Mouse (Mus musculus) erythroid progenitor cell, adult 5-6 weeks (primary cell): Measurements from ENCODE around the gene Gatad2a. TPM values are rescaled to one million over a fixed set of nuclear protein-coding genes. Genes with fewer than 3 reads are reported as not detected.

ENCODE experiments used
- ATAC-seq: replicated peaks from 2 replicates; pipeline ENCODE4 v1.8.0; 2016; ENCODE audit warnings: moderate number of reproducible peaks, mild to moderate bottlenecking, moderate TSS enrichment, inconsistent platforms; ENCODE audit not compliant: poor library complexity, low FRiP score, severe bottlenecking
- total RNA-seq, 2 experiments: library from RNA; stranded (forward) in 1 of 2; stranded (reverse) in 1 of 2; fragments of 150-400 nt in 1 of 2; fragments of 186-747, 209-891 nt in 1 of 2; gene quantifications; 2 replicates each; pipeline versions ENCODE4 v1.2.3 to v1.2.4; 2015 to 2017; ENCODE audit warnings: low replicate concordance in 2 of 2

Gatad2a gene
- total RNA-seq, 2 experiments from 2014 or later = 42.8 to 48.0 TPM

DNA sequence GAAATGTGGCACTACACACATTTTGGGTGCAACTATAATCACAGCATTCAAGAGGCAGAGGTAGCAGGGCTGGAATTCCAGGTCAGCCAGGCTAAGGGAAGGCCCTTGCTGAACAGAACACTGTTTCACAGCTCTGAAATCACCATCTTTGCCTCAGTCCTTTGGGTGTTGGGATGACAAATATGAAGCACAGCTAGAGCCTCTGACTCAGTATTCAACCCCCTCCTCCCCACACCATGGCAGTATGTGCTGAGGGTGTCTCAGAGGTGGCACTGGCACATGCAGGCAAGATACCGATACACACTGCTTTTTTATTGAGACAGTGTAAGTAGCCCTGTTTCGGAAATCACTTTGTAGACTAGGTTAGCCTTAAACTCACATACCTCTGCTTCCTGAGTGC, 89.9 kb downstream of the Gatad2a start:
- no peak for ATAC-seq

- ATAC-seq = no peak
Observed at GRCm38 (mm10) chr8:69904096-69904495, 92.1 kb downstream of the Gatad2a start.

DNA sequence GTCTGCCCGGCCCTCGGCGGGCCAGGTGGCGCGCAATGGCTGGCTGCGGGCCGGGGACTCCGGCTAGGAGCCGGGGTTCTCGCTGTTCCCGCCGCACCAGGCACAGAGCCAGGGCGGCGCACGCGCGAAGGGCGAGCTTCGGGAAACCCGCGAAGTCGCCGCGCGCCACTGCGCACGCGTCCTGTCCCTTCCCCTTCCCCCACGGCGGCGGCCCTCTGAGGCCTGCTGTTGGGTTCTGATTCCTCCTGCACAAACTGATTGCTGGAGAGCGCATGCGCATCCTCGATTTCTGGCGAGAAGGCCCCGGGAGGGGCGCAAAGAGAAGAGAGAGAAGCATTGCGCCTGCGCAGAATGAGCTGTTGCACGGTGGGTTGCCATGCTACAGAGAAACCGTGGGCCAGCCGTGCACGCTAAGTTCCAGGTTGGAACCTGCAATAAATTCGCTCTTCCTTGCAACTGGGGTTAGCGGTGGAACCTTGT, 93.1 kb downstream of the Gatad2a start:
- peak; percentile 79 for ATAC-seq

DNA sequence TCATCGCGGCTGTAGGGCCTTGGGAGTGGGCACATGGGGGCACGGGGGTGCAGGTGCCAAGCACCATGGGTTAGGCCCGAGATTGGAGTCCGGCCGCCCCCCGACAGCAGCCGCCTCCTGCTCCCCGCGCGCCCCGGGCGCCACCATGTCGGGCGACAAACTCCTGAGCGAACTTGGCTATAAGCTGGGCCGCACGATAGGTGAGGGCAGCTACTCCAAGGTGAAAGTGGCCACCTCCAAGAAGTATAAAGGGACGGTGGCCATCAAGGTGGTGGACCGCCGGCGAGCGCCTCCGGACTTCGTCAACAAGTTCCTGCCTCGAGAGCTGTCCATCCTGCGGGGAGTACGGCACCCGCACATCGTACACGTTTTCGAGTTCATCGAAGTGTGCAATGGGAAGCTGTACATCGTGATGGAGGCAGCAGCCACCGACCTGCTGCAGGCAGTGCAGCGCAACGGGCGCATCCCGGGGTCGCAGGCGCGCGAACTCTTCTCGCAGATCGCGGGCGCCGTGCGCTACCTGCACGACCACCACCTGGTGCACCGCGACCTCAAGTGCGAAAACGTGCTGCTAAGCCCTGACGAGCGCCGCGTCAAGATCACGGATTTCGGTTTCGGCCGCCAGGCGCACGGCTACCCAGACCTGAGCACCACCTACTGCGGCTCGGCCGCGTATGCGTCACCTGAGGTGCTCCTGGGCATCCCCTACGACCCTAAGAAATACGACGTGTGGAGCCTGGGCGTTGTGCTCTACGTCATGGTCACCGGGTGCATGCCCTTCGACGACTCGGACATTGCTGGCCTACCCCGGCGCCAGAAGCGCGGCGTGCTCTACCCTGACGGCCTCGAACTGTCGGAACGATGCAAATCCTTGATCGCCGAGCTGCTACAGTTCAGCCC, 93.8 kb downstream of the Gatad2a start, which contains the start of the genes Tssk6, Ndufa13 and Yjefn3:
TSS of gene Tssk6 (plus strand) at position 22 of the 900 bp plus-strand sequence.
TSS of gene Ndufa13 (minus strand) at position 396 of the 900 bp plus-strand sequence.
TSS of gene Yjefn3 (minus strand) at position 550 of the 900 bp plus-strand sequence.
- peak; percentile 7; the same call in 1 of the 2 replicates for ATAC-seq

DNA sequence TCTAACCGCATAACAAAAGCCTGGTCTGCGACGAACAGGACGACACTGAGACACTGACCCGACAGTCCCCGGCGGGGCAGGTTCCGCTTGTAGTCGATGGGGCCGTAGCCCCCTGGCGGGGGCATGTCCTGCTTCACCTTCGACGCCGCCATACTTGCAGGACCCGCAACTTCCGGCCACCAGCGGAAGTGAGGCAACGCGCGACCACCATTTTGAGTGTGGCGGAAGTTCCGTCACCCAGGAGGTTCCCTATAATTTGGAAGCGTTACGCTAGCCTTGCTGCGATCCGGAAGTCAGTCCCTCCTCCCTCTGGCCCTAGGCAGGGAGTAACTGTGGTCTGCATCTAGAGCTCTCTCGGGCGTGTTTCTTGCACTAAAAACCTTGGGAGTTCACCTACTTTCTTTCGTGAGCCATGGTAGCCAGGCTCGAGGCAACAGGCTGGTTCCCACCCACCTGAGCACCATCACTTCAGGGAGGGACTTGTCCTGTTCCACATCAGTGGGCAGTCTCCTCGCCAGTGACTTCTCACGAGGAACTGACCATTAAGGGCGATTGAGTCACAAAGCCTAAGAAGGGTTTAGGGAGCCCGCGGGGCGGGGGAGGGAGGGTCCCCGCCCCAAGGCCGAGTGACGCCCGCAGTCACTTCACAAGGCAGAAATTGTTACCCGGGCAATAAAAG, 94.6 kb downstream of the Gatad2a start:
- peak; percentile 85 for ATAC-seq

DNA sequence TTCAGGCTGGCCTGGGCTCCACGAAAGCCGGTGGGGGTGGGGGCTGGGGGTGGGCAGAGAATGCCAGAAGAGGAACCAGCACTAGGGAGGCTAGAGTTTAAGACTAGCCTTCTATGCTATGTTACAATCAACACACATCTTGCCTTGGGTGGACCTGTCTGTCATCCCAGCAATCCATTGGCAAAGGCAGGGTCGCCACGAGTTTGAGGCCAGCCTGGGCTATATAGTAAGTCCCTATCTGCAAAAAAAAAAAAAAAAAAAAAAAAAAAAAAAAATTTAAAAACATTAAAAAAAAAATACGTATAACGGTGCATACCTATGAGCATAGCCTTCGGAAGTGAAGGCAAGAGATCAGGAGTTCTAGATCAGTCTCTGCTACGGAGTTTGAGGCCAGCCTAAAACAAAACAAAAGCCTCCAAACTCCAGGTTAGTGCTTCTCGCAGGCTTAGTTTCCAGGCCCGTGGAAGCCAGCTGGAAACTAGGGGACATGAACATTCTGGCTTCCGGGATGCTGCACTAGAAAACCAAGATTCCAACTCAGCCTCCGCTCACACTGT, 95.2 kb downstream of the Gatad2a start:
- peak; percentile 5 for ATAC-seq

DNA sequence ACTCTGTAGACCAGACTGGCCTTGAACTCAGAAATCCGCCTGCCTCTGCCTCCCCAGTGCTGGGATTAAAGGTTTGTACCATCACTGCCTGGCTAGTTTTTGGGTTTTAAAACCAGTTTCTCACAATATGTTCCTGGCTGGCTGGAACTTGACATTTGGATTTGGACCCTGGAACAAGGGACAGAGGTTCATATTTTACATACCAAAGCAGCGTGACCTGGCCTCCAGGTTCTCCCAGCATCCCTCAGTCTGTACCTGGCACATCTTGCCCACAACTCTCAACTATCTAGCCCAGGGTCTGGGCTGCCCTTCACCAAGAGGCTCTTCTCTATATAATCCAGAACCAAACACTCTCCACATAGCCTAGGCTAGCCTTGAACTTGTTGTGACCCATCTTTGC, 96.3 kb downstream of the Gatad2a start:
- ATAC-seq = no peak

- no peak for ATAC-seq
Observed at GRCm38 (mm10) chr8:69897857-69898256, 98.3 kb downstream of the Gatad2a start.

- no peak for ATAC-seq
Observed at GRCm38 (mm10) chr8:69895772-69896451, 100.3 kb downstream of the Gatad2a start.

GRCm38 (mm10) chr8:69894836-69895332, 101.3 kb downstream of the Gatad2a start:
- no peak for ATAC-seq

GRCm38 (mm10) chr8:69893863-69894262, 102.3 kb downstream of the Gatad2a start:
- 0 out of 2 replicates have a peak, but pooled peaks have one; percentile 46 for ATAC-seq

DNA sequence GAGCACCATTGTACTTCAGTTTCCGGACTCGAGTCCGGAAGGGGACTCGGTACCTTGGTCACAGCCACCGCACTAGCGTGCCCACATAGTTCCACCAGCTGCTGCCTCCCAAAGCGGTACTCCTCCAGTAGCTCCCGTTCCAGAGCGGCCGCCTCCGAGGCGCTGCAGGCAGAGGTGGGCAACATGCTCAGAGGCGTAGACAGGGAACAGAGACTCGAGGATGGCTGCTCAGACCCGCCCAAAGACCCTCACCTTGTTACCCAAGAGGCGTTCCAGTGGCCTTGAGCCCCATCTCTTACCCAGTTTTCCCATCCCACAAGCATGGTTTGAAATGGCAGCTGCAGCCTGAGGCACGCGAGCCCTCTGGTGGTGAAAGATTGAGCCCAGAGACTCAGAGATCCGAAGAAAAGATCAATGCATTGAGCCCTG, 105.4 kb downstream of the Gatad2a start:
- no peak for ATAC-seq

DNA sequence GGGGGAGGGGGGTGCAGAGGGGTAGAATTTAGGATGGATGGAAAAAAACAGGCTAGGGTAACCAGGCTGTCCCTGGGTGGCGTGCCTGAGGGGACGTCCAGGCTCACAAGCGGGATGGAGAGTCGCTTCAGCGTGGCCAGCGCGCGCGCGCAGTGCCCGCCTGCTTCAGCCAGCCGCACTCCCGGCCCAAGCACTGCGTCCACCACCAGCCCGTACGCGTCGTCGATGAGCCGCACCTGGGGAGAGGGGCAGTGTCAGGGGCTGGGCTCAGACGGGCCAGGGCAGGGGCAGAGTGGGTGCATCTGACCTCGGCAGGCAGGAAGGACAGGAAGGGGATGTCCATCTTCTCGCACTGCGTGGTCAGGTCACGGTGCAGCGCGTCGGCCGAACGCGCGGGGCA, 107.3 kb downstream of the Gatad2a start:
- ATAC-seq = no peak

DNA sequence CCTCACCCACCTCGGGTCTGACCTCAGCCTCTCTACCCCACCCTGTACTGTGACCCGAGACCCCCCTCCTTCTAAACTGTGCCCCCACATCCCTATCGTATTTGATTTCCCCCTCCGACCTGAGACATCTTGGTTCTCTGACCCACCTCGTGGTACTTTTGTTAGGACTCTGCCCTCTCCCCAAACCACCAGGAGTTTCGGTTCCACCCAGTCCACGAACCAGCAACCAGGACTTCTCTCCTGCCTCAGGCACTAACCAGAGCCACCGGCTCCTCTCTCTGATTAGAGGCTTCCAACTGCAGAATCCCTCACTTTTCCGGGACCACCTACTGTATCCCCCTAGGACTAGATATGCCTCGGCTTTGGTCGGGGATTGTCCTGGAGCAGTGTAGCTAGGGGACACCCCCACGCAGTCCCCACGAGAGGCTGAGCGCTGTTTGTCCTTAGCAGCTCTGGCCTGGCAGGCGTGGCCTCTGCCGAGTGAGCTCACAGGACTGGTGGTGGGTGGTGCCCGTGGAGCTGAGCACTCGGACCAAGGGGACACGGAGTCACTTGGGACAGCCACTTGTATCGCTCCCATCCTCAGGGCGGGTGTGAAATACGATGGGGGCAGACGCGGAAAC, 107.8 kb downstream of the Gatad2a start:
- no peak for ATAC-seq

DNA sequence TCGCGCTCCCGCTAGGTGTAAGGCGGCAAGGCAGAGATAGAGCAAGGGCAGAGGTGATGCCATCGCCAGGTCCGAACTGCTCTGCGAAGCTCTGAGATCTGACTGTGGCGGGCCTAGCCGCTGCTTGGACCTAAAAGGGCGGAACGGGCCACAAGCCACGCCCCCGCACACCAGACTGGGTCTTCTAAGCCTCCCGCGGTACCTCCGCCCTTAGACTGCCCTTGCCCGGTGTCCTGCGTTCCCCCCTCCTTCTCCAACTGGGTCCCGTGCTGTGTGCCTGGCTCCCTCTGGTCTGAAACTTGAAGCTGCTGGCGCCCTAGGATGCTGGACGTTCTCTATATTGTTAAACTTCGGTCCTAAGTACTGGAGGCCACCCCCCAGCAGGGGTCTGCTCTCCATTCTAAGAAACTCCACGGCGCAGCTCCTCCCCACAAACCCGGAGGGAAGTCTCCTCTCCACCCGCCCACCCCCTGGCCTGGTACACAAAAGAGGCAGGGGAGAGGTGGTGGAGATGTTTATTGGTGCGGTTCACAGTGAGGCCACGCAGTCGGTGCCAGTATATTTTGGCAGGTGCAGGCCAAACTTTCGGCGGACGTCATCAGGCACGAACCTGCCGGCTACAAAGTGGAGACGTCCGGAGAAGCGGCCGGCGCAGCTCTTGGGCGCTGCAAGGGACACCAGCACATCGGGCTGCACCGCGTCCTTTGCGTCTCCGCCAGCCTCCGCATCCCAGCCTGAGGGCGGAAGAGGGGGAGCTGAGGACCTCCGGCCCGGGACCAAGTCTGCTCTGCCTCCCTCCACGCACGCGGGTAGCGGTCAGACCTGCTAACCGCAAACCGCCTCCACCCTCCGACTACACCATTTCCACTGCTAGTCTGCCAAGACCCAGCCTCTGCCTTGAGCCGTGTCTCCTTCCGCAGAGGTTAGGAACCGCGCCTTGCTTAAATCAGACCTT, 108.6 kb downstream of the Gatad2a start, which contains the start of gene Cilp2:
TSS of gene Cilp2 (minus strand) at position 399 of the 955 bp plus-strand sequence.
- no peak for ATAC-seq

DNA sequence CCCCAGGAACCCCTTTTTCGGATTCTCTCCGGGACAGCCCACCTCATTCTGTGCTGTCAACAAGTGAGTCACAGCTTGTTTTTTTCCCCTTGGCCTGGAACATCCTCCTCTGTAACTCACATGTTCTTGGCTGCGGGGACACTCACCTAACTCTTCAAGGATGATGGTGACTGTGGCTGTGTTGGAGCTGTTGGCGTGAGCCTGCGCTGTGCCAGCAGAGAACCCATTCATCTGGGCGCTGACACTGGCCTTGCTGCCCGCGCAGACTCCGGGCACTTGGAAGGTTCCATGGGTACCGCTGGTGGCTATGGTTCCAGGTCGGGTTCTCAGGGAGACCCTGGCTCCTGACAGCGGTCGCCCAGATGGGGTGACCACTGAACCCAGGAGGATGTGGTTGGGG, 112.0 kb downstream of the Gatad2a start:
- no peak for ATAC-seq

DNA sequence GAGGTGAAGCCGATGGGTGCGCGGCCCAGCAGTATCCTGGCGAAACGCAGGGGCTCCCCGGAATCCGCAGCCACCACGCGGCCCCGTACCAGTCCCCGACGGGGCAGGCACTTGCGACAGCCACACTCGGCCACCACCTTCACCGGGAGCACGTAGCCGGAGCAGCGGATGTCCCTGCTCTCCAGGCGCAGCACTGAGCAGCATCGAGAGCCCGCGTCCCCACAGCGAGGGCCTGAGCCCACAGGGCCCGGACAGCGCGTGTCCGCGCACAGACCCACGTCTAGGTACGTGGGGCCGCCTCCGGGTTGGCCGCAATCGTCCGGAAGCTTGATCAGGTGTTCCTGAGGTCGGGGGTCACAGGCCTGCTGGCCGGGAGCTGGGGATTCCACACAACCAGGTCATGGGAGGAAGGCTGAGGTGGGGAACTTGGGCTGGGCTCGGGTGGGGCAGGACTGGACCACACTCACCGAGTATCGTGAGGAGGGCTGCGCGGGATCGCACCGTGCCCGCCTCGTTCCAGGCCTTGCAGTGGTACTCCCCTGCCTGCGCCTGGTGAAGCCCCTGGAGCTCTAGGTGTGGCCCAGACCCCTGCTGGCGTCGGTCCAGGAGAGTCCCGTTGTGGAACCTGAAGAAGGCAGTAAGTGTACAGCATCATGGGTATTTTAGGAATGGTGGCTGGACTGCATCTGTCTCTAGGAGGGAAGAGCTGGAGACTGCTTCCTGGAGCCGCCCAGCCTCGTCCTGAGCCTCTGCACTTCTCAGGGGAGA, 113.2 kb downstream of the Gatad2a start:
- ATAC-seq = no peak
